Mouse (Mus musculus) neural tube, embryonic 12.5 days (tissue): ENCODE results near the gene Alg1. TPM values are rescaled to one million over a fixed set of nuclear protein-coding genes. Genes with fewer than 3 reads are reported as not detected.

Experiments
- ATAC-seq: fragments of 200-750 bp; cut with Nextera tagmentation; 2 replicates; pipeline ENCODE4 v1.8.0; 2017; ENCODE audit warnings: low read depth, mild to moderate bottlenecking, moderate TSS enrichment, moderate library complexity; ENCODE audit not compliant: low FRiP score
- H3K27ac ChIP-seq: fragments of 300-500 bp; sonication (generic); 2 replicates; pipeline ENCODE4 v1.5.1; 2016
- H3K27me3 ChIP-seq: fragments of 300-500 bp; sonication (generic); replicated peaks from 2 replicates; pipeline ENCODE4 v1.6.1; 2016; ENCODE audit warnings: mild to moderate bottlenecking
- H3K36me3 ChIP-seq: fragments of 300-500 bp; sonication (generic); 2 replicates; pipeline ENCODE4 v1.6.1; 2016; ENCODE audit warnings: mild to moderate bottlenecking
- H3K4me1 ChIP-seq: fragments of 300-500 bp; sonication (generic); 2 replicates; pipeline ENCODE4 v1.6.1; 2016
- H3K4me2 ChIP-seq: fragments of 300-500 bp; sonication (generic); replicated peaks from 2 replicates; pipeline ENCODE4 v1.6.1; 2016; ENCODE audit warnings: mild to moderate bottlenecking
- H3K4me3 ChIP-seq: fragments of 300-500 bp; sonication (generic); 2 replicates; pipeline ENCODE4 v1.5.1; 2016
- H3K9ac ChIP-seq: fragments of 300-500 bp; sonication (generic); 2 replicates; pipeline ENCODE4 v1.6.1; 2016; ENCODE audit warnings: mild to moderate bottlenecking
- H3K9me3 ChIP-seq: fragments of 300-500 bp; sonication (generic); 2 replicates; pipeline ENCODE4 v1.6.1; 2016; ENCODE audit warnings: mild to moderate bottlenecking
- WGBS: fragments of 180-500 bp; shearing (Covaris S2); methylation state at CpG from one replicate; pipeline ENCODE4 v1.1.7; 2016; 5-methylcytosine and 5-hydroxymethylcytosine counted together
- polyA plus RNA-seq: library from polyadenylated mRNA; unstranded; fragments of >200 nt; fragmentation: Nextera tagmentation; extraction: Ambion mirVana; gene quantifications from 2 replicates; pipeline ENCODE4 v1.2.1, GENCODE M21; 2016

Alg1 gene
- 33.4 and 33.7 TPM in 2 replicates for polyA plus RNA-seq

GRCm38 (mm10) chr16:5233418-5234313 lies at the start of gene Alg1:
Alg1 (plus strand) TSS chr16:5233621.
- WGBS: 2% methylated on average over 47 of the region's 47 CpGs
- Histone ChIP-seq H3K4me3 (peak within 1 kb of the TSS; percentile 80), H3K4me1 (peaks cover 8% of the 10 kb centered on the region), H3K9ac (peak within 1 kb of the TSS; percentile 78), H3K9me3 (no peaks in the 10 kb centered on the region), H3K36me3 (no peaks in the 10 kb centered on the region; the same call in 1 of the 2 replicates), H3K27me3 (no peaks in the 10 kb centered on the region), H3K27ac (no peak within 1 kb of the TSS), H3K4me2 (peak within 1 kb of the TSS; percentile 73)
- peak; percentile 93 for ATAC-seq

GRCm38 (mm10) chr16:5184101-5184500 lies 49.3 kb upstream of the Alg1 start:
- Histone ChIP-seq H3K4me3 (no peak overlapping the region), H3K27ac (no peak overlapping the region), H3K36me3 (no peaks in the 10 kb centered on the region), H3K9ac (no peak overlapping the region), H3K9me3 (no peaks in the 10 kb centered on the region), H3K4me2 (no peak overlapping the region), H3K27me3 (no peaks in the 10 kb centered on the region), H3K4me1 (no peaks in the 10 kb centered on the region)
- 73% methylated on average over 8 of the region's 8 CpGs for WGBS
- no peak for ATAC-seq

GRCm38 (mm10) chr16:5184956-5185355 lies 48.5 kb upstream of the Alg1 start:
- 83% methylated on average over 5 of the region's 5 CpGs for WGBS
- Histone ChIP-seq H3K27me3 (no peaks in the 10 kb centered on the region), H3K27ac (no peak overlapping the region), H3K4me2 (no peak overlapping the region), H3K9ac (no peak overlapping the region), H3K4me3 (no peak overlapping the region), H3K9me3 (no peaks in the 10 kb centered on the region), H3K36me3 (no peaks in the 10 kb centered on the region), H3K4me1 (no peaks in the 10 kb centered on the region)
- ATAC-seq: no peak

GRCm38 (mm10) chr16:5185691-5186090 lies 47.7 kb upstream of the Alg1 start:
- no peak overlapping the region for H3K4me2 ChIP-seq
- no peak for ATAC-seq
- H3K9me3 ChIP-seq: no peaks in the 10 kb centered on the region
- no peak overlapping the region for H3K4me3 ChIP-seq
- H3K27ac ChIP-seq: no peak overlapping the region
- 74% methylated on average over 7 of the region's 7 CpGs for WGBS
- no peaks in the 10 kb centered on the region for H3K27me3 ChIP-seq
- H3K4me1 ChIP-seq: no peaks in the 10 kb centered on the region
- H3K9ac ChIP-seq: no peak overlapping the region
- H3K36me3 ChIP-seq: no peaks in the 10 kb centered on the region

- Histone ChIP-seq H3K9me3 (no peaks in the 10 kb centered on the region), H3K36me3 (no peaks in the 10 kb centered on the region), H3K4me3 (no peak overlapping the region), H3K9ac (no peak overlapping the region), H3K27me3 (no peaks in the 10 kb centered on the region), H3K4me2 (no peak overlapping the region), H3K27ac (no peak overlapping the region), H3K4me1 (no peaks in the 10 kb centered on the region)
- 79% methylated on average over 7 of the region's 7 CpGs for WGBS
- no peak for ATAC-seq
Measured at GRCm38 (mm10) chr16:5186234-5186633, 47.2 kb upstream of the Alg1 start.

- WGBS: 31% methylated on average over 6 of the region's 6 CpGs
Measured at GRCm38 (mm10) chr16:5195080-5195479, 38.3 kb upstream of the Alg1 start.

GRCm38 (mm10) chr16:5202681-5203080 lies 30.7 kb upstream of the Alg1 start:
- Histone ChIP-seq H3K4me3 (peak overlapping the region; percentile 82; the same call in 1 of the 2 replicates), H3K27me3 (0 out of 2 replicates have a peak, but pooled peaks cover 6% of the 10 kb centered on the region), H3K9ac (no peak overlapping the region), H3K4me2 (peak overlapping the region; percentile 99), H3K27ac (no peak overlapping the region), H3K4me1 (peaks cover 8% of the 10 kb centered on the region; the same call in 1 of the 2 replicates), H3K36me3 (peaks cover 11% of the 10 kb centered on the region; the same call in 1 of the 2 replicates), H3K9me3 (no peaks in the 10 kb centered on the region)
- WGBS: 11% methylated on average over 4 of the region's 4 CpGs
- no peak for ATAC-seq

More at GRCm38 (mm10) chr16:5195080-5195479, 38.3 kb upstream of the Alg1 start:
- Histone ChIP-seq H3K4me2 (no peak overlapping the region), H3K36me3 (peaks cover 6% of the 10 kb centered on the region), H3K9ac (no peak overlapping the region), H3K27ac (no peak overlapping the region), H3K4me3 (no peak overlapping the region), H3K4me1 (no peaks in the 10 kb centered on the region), H3K27me3 (no peaks in the 10 kb centered on the region), H3K9me3 (no peaks in the 10 kb centered on the region)
- ATAC-seq: no peak

- Histone ChIP-seq H3K4me2 (peak overlapping the region; percentile 99), H3K4me1 (peaks cover 8% of the 10 kb centered on the region; the same call in 1 of the 2 replicates), H3K9me3 (no peaks in the 10 kb centered on the region), H3K27me3 (0 out of 2 replicates have a peak, but pooled peaks cover 6% of the 10 kb centered on the region), H3K27ac (no peak overlapping the region), H3K36me3 (peaks cover 11% of the 10 kb centered on the region; the same call in 1 of the 2 replicates), H3K4me3 (peak overlapping the region; percentile 82), H3K9ac (peak overlapping the region; percentile 61)
- 1% methylated on average over 36 of the region's 36 CpGs for WGBS
- ATAC-seq: peak; percentile 52
Measured at GRCm38 (mm10) chr16:5203200-5203599, 30.2 kb upstream of the Alg1 start.

GRCm38 (mm10) chr16:5203668-5204433 lies 29.6 kb upstream of the Alg1 start, which contains the start of gene Nagpa:
Nagpa (minus strand) TSS chr16:5204012.
- whole genome bisulfite sequencing: 4% methylated on average over 40 of the region's 40 CpGs
- Histone ChIP-seq H3K4me3 (peak within 1 kb of the TSS; percentile 82), H3K27ac (no peak within 1 kb of the TSS)

GRCm38 (mm10) chr16:5205431-5205970 lies 27.9 kb upstream of the Alg1 start:
- ATAC-seq: no peak
- 0 out of 2 replicates have a peak, but pooled peaks cover 3% of the 10 kb centered on the region for H3K36me3 ChIP-seq
- H3K4me1 ChIP-seq: peaks cover 8% of the 10 kb centered on the region; the same call in 1 of the 2 replicates
- no peak overlapping the region for H3K4me2 ChIP-seq
- H3K4me3 ChIP-seq: no peak overlapping the region
- no peaks in the 10 kb centered on the region for H3K9me3 ChIP-seq
- 0 out of 2 replicates have a peak, but pooled peaks cover 6% of the 10 kb centered on the region for H3K27me3 ChIP-seq
- no peak overlapping the region for H3K27ac ChIP-seq
- H3K9ac ChIP-seq: no peak overlapping the region
- WGBS: 87% methylated on average over 5 of the region's 5 CpGs

More at GRCm38 (mm10) chr16:5203668-5204433, 29.6 kb upstream of the Alg1 start, which contains the start of gene Nagpa:
- Histone ChIP-seq H3K27me3 (0 out of 2 replicates have a peak, but pooled peaks cover 6% of the 10 kb centered on the region), H3K9me3 (no peaks in the 10 kb centered on the region), H3K9ac (peak within 1 kb of the TSS; percentile 61), H3K36me3 (0 out of 2 replicates have a peak, but pooled peaks cover 5% of the 10 kb centered on the region), H3K4me2 (peak within 1 kb of the TSS; percentile 99), H3K4me1 (peaks cover 8% of the 10 kb centered on the region; the same call in 1 of the 2 replicates)
- ATAC-seq: peak; percentile 89

GRCm38 (mm10) chr16:5206051-5206450 lies 27.4 kb upstream of the Alg1 start:
- H3K4me2 ChIP-seq: no peak overlapping the region
- H3K4me1 ChIP-seq: peaks cover 8% of the 10 kb centered on the region; the same call in 1 of the 2 replicates
- 73% methylated on average over 5 of the region's 5 CpGs for WGBS
- H3K27ac ChIP-seq: no peak overlapping the region
- no peaks in the 10 kb centered on the region for H3K36me3 ChIP-seq
- ATAC-seq: no peak
- H3K27me3 ChIP-seq: 0 out of 2 replicates have a peak, but pooled peaks cover 6% of the 10 kb centered on the region
- H3K9ac ChIP-seq: no peak overlapping the region
- H3K9me3 ChIP-seq: no peaks in the 10 kb centered on the region
- no peak overlapping the region for H3K4me3 ChIP-seq
